Mouse (Mus musculus) spleen, adult 18-20 months (tissue): Measurements from ENCODE around the gene Npl.
"Not testable (repeated sequence)": the region's sequence is repeated elsewhere in the genome, so short reads cannot be mapped to it uniquely, and the experiment has no call there.

Experiments used
- DNase-seq, 2 experiments: peaks; one replicate each; pipeline ENCODE4 v3.0.0; 2022; ENCODE audit warnings: mixed read lengths in 2 of 2

Npl gene

DNA sequence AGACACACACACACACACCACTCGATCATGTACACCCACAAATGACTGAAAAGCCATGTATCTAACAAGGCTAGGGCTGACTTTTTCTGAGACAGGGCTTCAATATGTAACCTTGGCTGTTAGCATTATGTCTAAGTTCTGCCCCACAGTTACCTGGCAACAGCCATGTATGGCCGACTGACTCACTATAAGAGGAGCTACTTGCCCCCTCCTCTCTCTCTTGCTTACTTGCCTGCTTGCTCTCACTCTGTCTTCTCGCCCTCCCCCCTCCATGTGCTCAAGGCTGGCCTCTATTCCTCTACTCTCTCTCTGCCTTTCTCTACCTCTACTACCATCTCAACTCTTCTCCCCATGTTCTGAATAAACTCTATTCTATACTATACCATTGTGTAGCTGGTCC, 9.1 kb downstream of the Npl start:
- no peak for DNase-seq

DNA sequence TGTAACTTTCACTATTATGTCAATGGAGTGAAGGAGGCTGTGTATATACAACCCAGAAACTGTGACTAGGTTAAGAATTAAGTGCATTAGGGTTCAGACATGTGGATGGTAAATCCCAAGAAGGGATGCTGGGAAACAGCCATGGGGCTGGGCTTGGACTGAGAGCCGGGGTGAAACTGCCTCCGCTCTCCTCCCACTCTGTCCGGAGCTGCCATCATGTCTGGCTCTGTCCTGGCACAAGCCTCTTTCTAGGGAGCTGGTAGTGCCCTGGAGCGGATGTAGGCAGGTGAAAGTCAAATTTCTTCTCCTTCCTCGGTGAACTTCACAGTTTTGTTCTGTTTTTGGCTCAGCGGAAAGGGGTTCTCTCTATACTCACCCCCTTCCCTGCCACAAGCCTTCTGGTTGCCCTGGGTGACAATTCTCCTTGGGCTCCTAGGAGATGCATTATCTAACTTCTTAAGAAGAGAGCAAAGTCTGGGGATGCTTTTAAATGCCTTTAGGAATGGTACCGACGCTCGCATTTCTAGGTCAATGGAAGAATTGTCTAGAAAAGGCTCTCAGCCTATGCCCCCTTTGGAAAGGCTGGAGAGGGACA, 10.0 kb downstream of the Npl start:
- DNase-seq = no peak

DNA sequence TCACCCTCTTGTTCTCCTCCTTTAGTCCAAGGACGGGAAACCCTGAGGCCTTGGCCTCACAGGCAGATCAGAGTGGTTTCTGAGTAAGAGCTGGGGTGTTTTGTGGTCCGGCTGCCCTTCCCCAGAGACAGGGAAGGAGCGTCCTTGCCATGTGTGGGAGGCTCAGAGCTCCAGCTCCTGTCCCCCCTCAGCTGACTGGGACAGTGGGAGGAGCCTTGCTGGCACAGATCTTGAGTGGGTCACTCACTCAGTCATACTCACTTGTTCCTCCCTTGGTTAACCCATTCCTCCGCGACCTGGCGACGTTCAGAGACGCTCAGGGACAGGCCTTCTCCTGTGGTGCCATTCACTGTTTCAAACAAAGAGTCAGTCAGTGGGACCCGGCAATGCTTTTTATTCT, 14.2 kb downstream of the Npl start:
- DNase-seq = peak in 1 of 2 experiments; percentile 15

DNA sequence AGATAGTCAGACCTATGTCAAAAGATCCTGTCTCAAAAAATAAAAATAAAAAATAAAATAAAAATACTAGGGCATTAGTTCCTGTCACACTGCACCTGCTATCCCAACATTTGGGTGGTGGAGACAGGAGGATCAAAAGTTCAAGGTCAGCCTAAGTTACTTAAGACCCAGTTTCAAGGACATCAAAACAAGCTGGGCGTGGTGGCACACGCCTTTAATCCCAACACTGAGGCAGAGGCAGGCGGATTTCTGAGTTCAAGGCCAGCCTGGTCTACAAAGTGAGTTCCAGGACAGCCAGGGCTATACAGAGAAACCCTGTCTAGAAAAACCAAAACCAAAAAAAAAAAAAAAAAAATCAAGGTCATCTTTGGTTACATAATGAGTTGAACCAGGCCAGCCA, 16.9 kb downstream of the Npl start:
- DNase-seq = not testable (repeated sequence)

DNA sequence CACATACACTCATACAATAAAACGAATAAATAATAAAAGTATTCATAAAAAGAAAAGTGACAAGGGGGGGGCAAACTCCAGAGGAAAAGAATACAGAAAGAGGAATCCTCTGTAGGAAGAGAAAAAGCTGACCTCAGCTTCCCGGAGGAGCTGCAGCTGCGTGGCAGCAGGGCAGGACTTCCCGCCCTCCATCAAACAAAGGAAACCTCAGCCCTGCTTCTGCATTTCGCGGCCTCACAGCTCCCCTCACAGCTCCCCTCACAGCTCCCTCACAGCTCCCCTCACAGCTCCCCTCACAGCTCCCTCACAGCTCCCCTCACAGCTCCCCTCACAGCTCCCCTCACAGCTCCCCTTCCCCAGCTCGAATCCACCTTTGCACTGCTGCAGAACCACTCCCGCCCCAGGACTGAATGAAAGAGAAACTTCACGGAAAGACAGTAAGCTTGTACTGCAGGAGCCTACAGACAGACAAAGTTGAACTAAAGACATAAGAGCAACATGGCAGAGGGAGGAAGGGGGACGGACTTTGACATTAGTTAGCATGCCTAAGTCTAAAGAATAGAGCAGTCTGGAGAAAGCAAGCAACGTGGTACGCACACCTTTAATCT, 17.5 kb downstream of the Npl start:
- peak in 1 of 2 experiments; percentile 18 for DNase-seq

DNA sequence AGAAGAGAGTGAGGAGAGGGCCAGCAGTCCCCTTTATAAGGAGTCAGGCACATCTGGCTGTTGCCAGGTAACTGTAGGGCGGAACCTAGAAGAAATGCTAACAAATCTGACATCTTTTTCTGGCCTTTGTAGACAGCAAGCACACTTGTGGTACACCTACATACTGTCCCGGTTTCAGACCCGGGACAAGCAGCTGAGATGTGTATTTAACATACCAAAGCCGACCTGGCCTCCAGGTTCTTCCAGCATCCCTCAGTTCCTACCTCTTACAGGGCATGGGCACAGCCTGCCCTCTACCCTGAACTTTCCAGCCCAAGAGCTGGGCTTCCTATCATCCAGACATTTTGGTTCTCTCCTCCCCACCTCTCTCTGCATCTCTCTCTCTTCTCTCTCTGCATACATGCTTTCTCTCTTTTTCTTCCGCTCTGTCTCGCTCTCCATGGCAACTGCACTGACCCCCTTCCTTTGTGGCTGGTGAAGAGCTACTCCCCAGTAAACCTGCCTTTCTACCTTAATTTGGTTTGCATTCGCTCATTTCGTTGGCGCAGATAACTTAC, 18.1 kb downstream of the Npl start:
- no peak for DNase-seq

DNA sequence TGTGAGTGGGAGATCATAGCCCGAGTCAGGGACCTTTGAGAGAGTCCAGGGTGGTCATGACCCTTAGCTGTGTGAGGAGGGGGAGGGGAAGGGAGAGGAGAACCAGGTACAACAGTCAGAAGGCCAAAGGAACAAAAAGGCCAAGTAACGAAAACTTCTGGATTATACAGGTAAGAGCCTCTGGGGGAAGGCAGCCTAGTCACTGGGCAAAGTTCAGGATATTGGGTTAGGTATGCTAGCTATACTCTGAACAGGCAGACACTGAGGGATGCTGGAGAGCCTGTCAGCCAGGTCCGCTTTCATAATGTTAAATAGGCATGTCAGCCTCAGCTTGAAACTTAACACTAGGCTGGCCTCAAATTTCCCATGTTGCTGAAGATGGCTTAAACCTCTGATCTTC, 27.7 kb downstream of the Npl start:
- DNase-seq = no peak

DNA sequence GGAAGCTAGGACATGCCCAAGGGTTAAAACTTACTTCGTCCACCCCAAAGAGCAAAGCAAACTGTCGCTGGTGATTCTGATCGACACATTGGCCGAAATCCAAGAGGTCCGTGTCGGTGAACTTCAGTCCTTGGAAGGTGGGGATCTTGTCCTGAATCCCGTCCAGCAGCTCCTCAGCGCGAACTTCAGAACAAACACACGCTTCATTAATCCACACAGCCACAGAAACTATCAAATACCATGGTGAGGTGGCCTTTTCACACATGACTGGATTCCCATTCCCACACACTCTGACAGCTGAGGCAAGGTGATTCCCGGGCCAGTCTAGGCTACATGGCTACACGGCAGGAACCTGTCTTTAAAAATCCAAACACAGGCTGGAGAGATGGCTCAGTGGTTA, 34.5 kb downstream of the Npl start:
- DNase-seq = no peak

DNA sequence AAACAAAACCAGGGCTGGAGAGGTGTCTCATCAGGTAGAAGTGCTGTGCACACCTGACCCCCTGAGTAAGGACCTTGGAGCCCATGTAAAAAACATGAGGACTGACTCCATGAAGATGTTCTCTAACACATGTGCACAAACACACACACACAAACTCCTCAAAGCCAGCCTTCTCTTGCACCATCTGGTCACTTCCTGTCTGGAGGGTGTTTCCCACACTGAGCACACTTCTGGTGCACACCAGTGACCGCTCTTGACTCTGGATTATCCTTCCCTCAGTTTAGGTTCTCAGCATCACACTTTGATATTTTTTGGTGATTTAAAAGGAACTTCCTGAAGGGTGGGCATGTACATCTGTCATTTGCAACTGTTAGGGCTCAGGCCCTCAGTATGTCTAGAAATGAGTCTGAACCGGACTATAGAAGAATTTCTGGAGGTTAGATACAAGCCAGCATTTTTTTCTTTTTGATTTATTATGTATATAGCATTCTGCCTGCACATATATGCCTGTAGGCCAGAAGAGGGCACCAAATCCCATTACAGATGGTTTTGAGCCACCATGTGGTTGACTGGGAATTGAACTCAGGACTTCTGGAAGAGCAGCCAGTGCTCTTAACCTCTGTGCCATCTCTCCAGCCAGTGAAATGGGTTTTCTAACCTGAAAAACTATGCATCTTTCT, 39.4 kb downstream of the Npl start:
- no peak for DNase-seq

DNA sequence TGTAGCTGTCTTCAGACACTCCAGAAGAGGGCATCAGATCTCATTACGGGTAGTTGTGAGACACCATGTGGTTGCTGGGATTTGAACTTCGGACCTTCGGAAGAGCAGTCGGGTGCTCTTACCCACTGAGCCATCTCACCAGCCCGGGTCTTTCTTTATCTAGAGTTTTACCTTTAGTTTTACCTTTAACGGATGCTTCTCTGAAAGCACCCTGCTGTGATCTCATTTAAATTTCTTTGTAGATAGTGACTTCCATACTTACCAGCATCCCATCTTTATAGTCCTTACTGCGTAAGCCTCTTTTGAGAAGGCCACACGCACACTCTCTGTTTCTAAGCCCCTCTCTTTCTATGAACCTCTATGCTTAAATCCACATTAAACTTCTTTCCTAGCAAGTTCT, 40.3 kb downstream of the Npl start:
- DNase-seq = not testable (repeated sequence)

DNA sequence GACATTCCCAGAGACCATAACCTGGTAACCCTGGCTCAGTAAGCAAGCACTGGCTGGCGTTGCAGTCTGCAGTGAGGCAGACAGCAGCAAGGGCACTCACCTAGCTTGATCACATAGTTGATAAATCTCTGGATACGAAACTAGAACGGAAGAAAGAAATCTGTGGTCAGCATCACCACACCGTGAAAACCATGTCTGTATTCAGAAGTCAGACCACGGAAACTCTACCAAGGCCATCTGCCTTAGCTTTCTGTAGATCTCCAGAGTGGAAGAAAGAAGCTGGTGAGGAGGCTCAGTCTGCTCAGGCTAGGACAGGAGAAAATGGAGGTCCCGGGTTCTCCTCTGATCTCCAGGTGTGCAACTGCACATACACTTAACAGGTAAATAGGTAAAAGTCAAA, 40.8 kb downstream of the Npl start:
- DNase-seq = no peak

DNA sequence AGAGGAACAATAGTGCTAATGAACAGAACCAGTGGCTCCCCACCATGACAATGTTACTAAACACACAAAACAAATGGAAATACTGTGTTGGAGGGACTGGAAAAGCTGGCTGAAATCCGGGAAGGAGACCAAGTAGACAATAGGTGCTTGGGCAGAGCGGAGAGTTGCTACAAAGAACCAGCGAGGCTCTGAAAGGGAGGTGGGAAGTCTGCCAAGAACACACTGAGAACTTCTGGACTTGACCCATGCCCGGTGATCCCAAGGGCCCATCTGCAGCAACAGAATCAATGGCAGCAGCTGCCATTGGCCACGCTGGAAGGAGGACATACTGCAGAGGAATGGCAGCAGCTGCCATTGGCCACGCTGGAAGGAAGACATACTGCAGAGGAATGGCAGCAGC, 43.6 kb downstream of the Npl start:
- DNase-seq = no peak

DNA sequence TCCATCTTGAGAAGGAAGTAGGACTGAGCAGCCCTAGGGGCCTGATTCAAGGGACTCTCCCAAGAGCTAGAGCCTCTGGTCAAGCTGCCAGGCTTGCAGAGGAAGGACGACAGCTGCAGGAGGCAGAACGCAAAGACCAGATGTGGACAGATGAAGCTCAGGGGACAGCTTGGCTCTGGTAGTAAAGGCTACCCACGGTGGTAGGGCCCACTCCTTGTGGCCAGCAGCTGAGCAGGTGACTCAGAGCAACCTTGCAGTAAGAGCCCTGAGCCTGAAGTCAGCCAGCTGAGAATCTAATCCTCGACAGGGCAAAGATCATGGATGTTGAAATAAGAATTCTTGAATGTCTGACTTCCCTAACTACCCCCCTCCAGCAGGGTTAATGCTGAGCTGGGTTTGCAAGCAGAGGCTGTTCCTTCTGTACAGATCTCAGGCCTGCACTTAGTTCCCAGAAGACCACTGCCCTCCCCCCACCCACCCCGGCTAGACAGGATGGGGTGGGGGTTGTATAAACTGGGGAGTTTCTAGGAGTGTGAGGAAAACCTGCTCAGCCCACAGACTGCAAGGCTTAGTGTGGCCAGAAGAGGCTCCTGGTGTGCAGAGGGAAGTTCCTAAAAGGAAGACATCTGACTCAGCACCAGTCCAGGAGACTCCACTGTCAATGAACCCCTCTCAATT, 48.1 kb downstream of the Npl start:
- DNase-seq = no peak

DNA sequence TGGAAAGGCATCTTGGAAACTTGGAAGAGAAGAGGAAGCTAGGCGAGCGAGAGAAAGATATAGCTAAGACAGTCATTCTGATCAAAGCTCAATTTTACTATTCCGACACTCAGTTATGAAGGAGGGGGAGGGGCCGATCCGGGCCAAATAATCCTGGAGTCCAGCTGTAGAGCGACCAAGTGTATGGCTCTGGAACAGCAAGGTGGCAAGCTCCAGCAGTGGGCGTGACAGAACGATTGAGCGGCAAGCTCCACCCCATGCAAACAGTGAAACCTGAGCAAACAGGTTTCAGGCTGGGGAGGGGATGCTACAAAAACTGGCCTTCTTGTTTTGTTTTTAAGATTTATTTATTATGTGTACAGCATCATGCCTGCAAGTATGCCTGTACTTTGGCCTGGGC, 49.8 kb downstream of the Npl start:
- DNase-seq = no peak

DNA sequence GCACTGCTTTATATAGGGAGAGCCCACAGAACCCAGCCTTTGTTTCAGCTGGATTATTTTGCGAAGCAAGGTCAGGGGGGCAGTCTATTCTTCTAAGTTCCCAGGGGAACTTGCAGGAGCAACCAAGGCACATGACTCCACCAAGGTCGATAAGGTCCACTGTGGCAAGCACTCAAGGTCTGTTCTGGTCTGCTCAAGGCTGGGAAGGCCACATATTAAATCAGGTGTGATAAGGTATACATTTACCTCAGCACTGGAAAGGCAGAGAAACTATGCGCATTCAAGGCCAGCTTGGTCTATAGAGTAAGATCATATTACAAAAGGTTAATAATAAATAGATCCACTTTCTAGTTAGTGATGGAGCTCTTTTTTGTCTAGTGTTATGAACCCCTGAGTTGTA, 53.8 kb downstream of the Npl start:
- DNase-seq = no peak

DNA sequence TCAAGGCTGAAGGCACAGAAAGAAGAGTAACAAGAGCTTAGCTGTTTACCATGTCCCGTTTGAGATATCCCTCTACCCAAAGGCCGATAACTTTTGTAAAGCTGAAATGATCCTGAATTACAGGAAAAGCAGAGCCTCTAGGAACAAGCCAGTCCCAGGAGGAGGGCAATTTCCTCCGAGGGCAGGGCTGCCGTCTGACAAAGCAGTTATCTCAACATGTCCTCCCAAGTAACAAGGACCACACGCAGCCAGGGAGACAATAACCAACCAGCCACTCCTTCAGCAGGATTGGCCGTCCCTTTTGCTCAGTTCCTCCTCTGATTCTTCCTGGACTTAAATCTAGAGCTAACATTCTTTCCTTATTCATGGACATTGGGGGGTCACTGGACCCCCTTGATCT, 55.9 kb downstream of the Npl start:
- DNase-seq = no peak

DNA sequence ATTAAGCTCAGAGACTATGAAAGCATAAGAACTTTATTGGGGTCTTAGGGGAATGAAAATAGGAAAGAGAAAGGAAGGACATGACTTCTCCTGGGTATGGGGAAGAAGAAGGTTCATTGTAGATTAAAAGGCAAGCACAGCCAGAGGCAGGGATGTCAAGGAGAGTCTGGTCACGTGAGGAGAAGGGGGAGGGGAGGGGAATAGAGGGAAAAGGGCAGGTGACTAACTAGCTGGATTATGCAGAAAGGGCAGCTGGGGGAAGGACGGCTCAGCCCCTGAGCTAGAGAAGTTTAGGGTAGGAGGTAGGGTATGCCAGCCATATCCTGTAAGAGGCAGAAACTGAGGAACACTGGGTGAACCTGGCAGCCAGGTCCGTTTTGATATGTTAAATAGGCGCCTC, 56.5 kb downstream of the Npl start:
- DNase-seq = no peak

DNA sequence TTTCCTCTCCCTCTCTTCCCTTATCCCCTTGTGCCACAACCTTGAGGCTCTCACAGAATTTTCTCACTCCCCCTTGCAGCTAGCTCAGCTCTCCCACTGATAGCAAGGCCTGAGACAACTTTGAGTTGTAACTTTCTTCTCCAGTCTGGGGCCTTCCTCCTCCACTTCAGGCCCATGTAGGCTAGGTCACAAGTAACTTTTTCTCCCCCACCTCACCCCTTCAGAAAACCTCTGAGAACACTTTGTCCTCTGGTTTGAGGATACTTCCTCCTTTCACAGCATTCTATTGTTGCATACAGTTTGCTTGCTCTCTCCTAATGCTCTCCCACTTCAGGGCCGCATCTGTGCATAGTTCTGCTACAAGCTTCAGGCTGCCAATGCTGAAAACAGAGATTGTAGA, 58.0 kb downstream of the Npl start:
- DNase-seq = peak in 1 of 2 experiments; percentile 16

DNA sequence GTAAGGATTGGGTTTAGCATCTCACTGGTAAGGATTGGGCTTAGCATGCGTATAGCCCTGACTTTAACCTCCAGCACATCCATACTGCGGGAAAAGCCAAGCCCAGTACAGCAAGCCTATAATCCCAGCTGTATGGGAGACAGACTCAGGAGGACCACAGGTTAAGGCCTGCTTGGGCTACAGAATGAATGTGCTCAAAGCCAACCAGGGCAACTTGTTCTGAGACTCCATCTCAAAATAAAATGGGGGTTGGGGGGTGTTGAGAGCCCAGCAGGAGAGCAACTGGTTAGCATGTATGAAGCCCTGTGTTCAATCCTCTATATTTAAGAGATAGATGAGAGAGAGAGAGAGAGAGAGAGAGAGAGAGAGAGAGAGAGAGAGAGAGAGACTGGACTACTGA, 58.5 kb downstream of the Npl start:
- DNase-seq = no peak

DNA sequence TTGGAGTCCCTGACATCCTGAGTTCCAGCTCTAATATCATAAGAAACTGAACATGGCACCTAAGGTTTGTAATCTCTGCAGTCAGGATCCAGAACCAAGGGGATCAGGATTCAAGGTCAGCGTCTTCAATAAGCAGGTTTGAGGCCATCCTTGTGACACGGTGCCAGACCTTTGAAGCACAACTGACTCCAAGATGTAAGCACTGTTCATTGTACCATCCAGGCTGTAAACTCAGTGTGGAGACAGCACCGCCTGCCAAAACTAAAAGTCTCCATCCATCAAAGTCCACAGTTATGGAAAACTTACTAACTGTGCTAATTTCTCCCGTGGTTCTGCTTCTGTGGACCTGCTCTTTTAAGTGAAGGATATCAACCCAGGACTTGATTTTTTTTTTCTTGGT, 59.9 kb downstream of the Npl start:
- DNase-seq = no peak

DNA sequence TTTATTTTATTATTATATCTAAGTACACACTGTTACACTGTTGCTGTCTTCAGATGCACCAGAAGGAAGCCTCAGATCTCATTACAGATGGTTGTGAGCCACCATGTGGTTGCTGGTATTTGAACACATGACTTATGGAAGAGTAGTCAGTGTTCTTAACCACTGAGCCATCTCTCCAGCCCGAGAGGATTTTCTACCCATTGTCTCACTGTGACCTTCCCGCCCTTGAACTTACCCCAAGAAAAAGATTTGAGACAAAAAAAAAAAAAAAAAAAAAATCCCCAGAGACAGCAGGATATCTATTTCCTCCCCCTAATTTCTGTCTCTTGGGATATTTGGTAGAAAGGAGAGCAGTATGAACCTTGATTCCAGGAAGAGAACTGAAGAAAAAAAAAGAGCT, 60.3 kb downstream of the Npl start:
- no peak for DNase-seq

DNA sequence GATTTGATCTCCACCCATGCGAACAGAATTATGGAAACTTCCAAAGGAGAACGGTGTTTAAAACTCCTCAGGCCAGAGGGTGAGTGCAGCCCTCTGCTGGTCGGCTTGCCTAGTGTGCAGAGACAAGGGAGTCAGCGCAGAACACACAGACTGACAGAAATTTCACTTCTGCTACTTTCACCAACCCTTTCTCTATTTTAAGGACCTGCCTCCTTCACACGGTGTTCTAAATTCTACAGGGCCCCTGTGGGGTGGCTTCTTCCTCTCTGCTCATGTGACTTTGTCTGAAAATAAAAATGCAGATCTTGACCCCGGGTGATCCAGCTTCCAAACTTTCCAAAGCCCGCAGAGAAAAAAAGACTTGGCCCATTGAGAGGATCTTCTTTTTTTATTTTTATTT, 60.7 kb downstream of the Npl start:
- peak; percentile 68 to 71 for DNase-seq

DNA sequence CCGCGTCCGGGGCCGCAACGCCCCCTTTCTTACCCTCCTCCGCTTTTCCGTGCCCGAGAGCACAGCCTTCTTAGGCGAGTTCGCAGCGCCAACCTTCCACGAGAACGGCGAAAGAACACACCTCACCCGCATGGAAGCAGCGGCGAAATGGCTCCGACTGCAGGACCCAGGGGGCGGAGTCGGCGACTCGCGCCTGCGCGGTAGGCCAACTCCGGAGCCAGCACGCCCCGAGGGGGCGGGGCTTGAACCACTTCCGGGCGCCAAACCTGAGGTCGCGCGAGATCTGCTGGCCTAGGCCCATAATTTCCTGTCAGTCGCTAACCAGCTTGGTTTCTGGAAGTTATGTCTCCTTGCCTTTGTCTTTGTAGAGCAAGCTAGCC, 62.4 kb downstream of the Npl start, which contains the start of gene Dhx9:
TSS of gene Dhx9 (minus strand) at position 161 of the 380 bp plus-strand sequence.
- DNase-seq = peak; percentile 98 to 99
